Mouse (Mus musculus): ENCODE data around the gene Cdc42bpa. TPM values are rescaled to one million over a fixed set of nuclear protein-coding genes. Genes with fewer than 3 reads are reported as not detected.

Cdc42bpa gene
- polyA plus RNA-seq (2014; fragmentation: Illumina TruSeq; extraction: RNeasy Lipid Tissue Mini Kit (QIAGEN cat#74804); ENCODE audit: low read depth, low replicate concordance), result 32.0 TPM

DNA sequence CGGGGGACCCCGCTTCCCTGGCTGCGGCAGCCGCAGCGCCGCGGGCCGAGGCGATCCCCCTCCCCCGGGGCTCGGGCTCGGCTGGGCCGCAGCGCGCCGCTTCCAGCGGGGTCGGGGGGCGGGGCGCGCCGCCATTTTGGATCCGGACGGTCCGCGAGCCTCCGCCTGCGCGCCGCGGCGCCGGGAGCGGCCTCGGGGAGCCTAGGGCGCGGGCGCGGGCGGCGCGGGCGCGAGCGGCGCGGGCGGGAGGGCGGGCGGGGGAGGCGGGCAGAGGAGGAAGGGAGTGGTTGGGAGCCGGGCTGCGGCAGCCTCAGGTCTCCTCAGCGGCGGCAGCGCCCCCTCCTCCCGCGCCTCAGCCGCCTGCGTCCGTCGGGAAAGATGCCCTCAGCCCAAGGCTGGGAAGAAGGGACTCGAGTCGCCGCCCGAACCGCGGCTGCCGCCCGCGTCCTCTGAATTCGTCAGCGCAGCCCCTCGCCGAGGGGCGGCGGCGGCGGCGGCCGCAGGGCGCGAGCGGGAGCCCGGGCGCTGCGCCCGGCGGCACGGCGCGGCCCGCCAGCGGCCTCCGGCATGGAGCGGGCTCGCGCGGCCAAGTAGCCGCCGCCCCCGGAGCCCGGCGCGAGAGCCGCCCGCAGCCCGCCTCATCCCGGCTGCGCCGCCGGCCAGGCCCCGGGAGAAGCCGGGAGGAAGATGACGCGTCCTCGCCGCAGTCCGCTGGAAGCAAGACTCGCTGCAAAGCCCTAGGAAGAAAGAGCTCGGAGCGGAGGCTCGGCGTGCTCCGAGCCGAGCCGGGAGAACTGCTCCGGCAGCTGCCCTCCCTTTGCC, at the start of gene Cdc42bpa:
Gene Cdc42bpa, plus strand, starts transcription at position 752 of the 822 bp plus-strand sequence.

DNA sequence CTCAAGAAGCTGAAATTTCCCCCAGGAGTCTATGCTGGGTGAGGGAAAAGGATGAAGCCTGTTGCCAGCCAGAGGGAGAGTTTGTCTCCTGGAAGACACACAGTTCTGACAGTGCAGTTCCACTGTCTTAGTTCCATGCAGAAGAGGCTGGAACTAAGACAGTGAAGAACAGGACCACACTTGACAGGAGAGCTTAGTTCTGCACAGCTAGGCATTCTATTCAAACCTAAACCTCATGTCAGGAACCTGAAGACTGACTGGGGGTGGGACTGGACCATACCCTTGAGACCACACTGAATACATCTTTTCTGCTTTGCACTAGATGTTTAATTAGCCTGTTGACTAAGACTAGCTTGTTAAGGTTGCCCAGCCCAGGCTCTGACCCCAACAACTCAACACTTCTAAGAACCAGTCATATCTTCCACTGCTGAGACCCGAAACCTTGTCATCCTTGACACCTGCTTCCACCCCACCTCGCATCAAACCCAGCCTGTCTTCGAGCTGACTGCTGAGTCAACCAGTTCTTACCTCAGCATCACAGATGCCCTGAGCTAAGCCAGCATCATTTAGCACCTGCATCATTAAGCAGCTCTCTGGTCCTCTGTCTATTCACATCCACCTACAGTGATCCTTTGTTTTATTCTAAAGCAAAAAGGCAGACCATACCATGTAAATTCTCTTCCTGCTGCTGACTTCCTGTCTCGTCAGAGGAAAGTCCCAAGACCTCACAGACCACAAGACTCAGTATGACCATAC, 238.9 kb downstream of the Cdc42bpa start, which contains the start of gene Coq8a:
Gene Coq8a, minus strand, starts transcription at position 644 of the 756 bp plus-strand sequence.

Other genes with a start within 250 kb of the Cdc42bpa start
- gene Kif28, start 215.2 kb upstream of the Cdc42bpa start, polyA plus RNA-seq (2014; fragmentation: Illumina TruSeq; extraction: RNeasy Lipid Tissue Mini Kit (QIAGEN cat#74804); ENCODE audit: low read depth, low replicate concordance), result not detected
- gene Gm10518, start 157.1 kb upstream of the Cdc42bpa start, polyA plus RNA-seq (2014; fragmentation: Illumina TruSeq; extraction: RNeasy Lipid Tissue Mini Kit (QIAGEN cat#74804); ENCODE audit: low read depth, low replicate concordance), result not detected
- 29.8 TPM for gene Ahctf1, start 156.8 kb upstream of the Cdc42bpa start, polyA plus RNA-seq (2014; fragmentation: Illumina TruSeq; extraction: RNeasy Lipid Tissue Mini Kit (QIAGEN cat#74804); ENCODE audit: low read depth, low replicate concordance)
- gene Coq8a, start 239.1 kb downstream of the Cdc42bpa start, polyA plus RNA-seq (2014; fragmentation: Illumina TruSeq; extraction: RNeasy Lipid Tissue Mini Kit (QIAGEN cat#74804); ENCODE audit: low read depth, low replicate concordance), result 34.4 TPM